Mouse (Mus musculus) CH12F3 (cell line): ENCODE measurements around the gene Schip1.

Experiments
- in situ Hi-C: fragments of 300-500 bp; cut with MboI; formaldehyde crosslinking; loops from 2 replicates; pipeline ENCODE4 v1.14.3; 2020; ENCODE audit warnings: low sequenced_read_pairs

Schip1 gene

GRCm38 (mm10) chr3:68499532-68500152 is 435.0 kb downstream of the Schip1 start:
- in situ Hi-C loops, result no loop called here

- in situ Hi-C loops, result no loop called here
Observed at GRCm38 (mm10) chr3:68504838-68505237, 440.2 kb downstream of the Schip1 start.

GRCm38 (mm10) chr3:68506769-68507318 is 442.2 kb downstream of the Schip1 start:
- in situ Hi-C loops, result no loop called here

- in situ Hi-C loops, result no loop called here
Observed at GRCm38 (mm10) chr3:68508629-68509028, 444.0 kb downstream of the Schip1 start.

- in situ Hi-C loops, result no loop called here
Observed at GRCm38 (mm10) chr3:68510872-68511271, 446.3 kb downstream of the Schip1 start.

GRCm38 (mm10) chr3:68511744-68512143 is 447.1 kb downstream of the Schip1 start:
- in situ Hi-C loops, result no loop called here

- in situ Hi-C loops, result no loop called here
Observed at GRCm38 (mm10) chr3:68512327-68512726, 447.7 kb downstream of the Schip1 start.

GRCm38 (mm10) chr3:68513340-68514119 is 448.9 kb downstream of the Schip1 start:
- in situ Hi-C loops, result no loop called here

- in situ Hi-C loops, result no loop called here
Observed at GRCm38 (mm10) chr3:68514120-68514497, 449.5 kb downstream of the Schip1 start.

- in situ Hi-C loops, result no loop called here
Observed at GRCm38 (mm10) chr3:68514717-68515116, 450.1 kb downstream of the Schip1 start.

GRCm38 (mm10) chr3:68516393-68517081 is 451.9 kb downstream of the Schip1 start:
- in situ Hi-C loops, result no loop called here

- in situ Hi-C loops, result no loop called here
Observed at GRCm38 (mm10) chr3:68517236-68517635, 452.6 kb downstream of the Schip1 start.

GRCm38 (mm10) chr3:68518041-68518440 is 453.4 kb downstream of the Schip1 start:
- in situ Hi-C loops, result no loop called here

- in situ Hi-C loops, result no loop called here
Observed at GRCm38 (mm10) chr3:68518586-68518985, 454.0 kb downstream of the Schip1 start.

- in situ Hi-C loops, result loop anchor here (25.0 kb wide), 1 partner anchor 463 kb away; the partner anchor contains the start of gene Schip1
Observed at GRCm38 (mm10) chr3:68525361-68525878, 460.8 kb downstream of the Schip1 start.

- in situ Hi-C loops, result loop anchor here (25.0 kb wide), 1 partner anchor 464 kb away; the partner anchor contains the start of gene Schip1
Observed at GRCm38 (mm10) chr3:68526416-68526815, 461.8 kb downstream of the Schip1 start.

GRCm38 (mm10) chr3:68527182-68527581 is 462.6 kb downstream of the Schip1 start:
- in situ Hi-C loops, result loop anchor here (25.0 kb wide), 1 partner anchor 465 kb away; the partner anchor contains the start of gene Schip1

- in situ Hi-C loops, result loop anchor here (25.0 kb wide), 1 partner anchor 470 kb away; the partner anchor contains the start of gene Schip1
Observed at GRCm38 (mm10) chr3:68531908-68532307, 467.3 kb downstream of the Schip1 start.

GRCm38 (mm10) chr3:68534571-68535051 is 470.0 kb downstream of the Schip1 start:
- in situ Hi-C loops, result loop anchor here (25.0 kb wide), 1 partner anchor 472 kb away; the partner anchor contains the start of gene Schip1

- in situ Hi-C loops, result loop anchor here (25.0 kb wide), 1 partner anchor 473 kb away; the partner anchor contains the start of gene Schip1
Observed at GRCm38 (mm10) chr3:68535160-68535728, 470.6 kb downstream of the Schip1 start.
